Mouse (Mus musculus): Measurements from ENCODE around the gene Acat3. TPM values are rescaled to one million over a fixed set of nuclear protein-coding genes. Genes with fewer than 3 reads are reported as not detected.

Gene Acat3
- 0.22 and 0.44 TPM in 2 replicates for polyA plus RNA-seq (2012)

GRCm38 (mm10) chr17:12940151-12940805 lies at the start of gene Acat3:
Acat3 (minus strand) TSS chr17:12940600.

GRCm38 (mm10) chr17:12960331-12960873 lies 20.0 kb upstream of the Acat3 start, which contains the start of gene Acat2:
Acat2 (minus strand) TSS chr17:12960747.

GRCm38 (mm10) chr17:12915881-12916583 lies 24.4 kb downstream of the Acat3 start, which contains the start of gene Mrpl18:
Mrpl18 (minus strand) TSS chr17:12916345.

GRCm38 (mm10) chr17:12915488-12915880 lies 24.9 kb downstream of the Acat3 start, which contains the start of gene Tcp1:
Tcp1 (plus strand) TSS chr17:12915701.

GRCm38 (mm10) chr17:12909361-12910280 lies 30.8 kb downstream of the Acat3 start, which contains the start of gene Pnldc1:
Pnldc1 (minus strand) TSS chr17:12910230.

GRCm38 (mm10) chr17:12875734-12876133 lies 64.7 kb downstream of the Acat3 start, which contains the start of gene Mrgprh:
Mrgprh (plus strand) TSS chr17:12876034.

Other genes with a start within 250 kb of the Acat3 start
- gene Igf2r, start 170.9 kb downstream of the Acat3 start, polyA plus RNA-seq (2012), result 0.89 and 1.3 TPM in 2 replicates
- gene Mas1, start 72.5 kb downstream of the Acat3 start, polyA plus RNA-seq (2012), result not detected in 2 replicates
- gene Mrgprh, start 64.6 kb downstream of the Acat3 start, polyA plus RNA-seq (2012), result not detected in 2 replicates
- gene Pnldc1, start 30.4 kb downstream of the Acat3 start, polyA plus RNA-seq (2012), result 0.12 TPM in 1 of 2 replicates, not detected in the other
- 30.8 and 34.7 TPM in 2 replicates for gene Tcp1, start 24.9 kb downstream of the Acat3 start, polyA plus RNA-seq (2012)
- 83.5 and 85.3 TPM in 2 replicates for gene Mrpl18, start 24.3 kb downstream of the Acat3 start, polyA plus RNA-seq (2012)
- gene Acat2, start 20.1 kb upstream of the Acat3 start, polyA plus RNA-seq (2012), result 3.9 and 4.6 TPM in 2 replicates
- 27.4 and 28.9 TPM in 2 replicates for gene Wtap, start 53.6 kb upstream of the Acat3 start, polyA plus RNA-seq (2012)
- 313 and 341 TPM in 2 replicates for gene Sod2, start 66.2 kb upstream of the Acat3 start, polyA plus RNA-seq (2012)
- 0.05 TPM in 1 of 2 replicates, not detected in the other for gene Gpr31b, start 111.7 kb upstream of the Acat3 start, polyA plus RNA-seq (2012)
- not detected in 2 replicates for gene Tcp10b, start 120.5 kb upstream of the Acat3 start, polyA plus RNA-seq (2012)
- gene Unc93a, start 191.2 kb upstream of the Acat3 start, polyA plus RNA-seq (2012), result 0.03 TPM in 1 of 2 replicates, not detected in the other

Data from megakaryocyte-erythroid progenitor cell, adult 5 weeks (primary cell).